Mouse (Mus musculus): ENCODE results near the gene Srms. TPM values are rescaled to one million over a fixed set of nuclear protein-coding genes. Genes with fewer than 3 reads are reported as not detected.

Gene Srms
- polyA plus RNA-seq, 1 experiment from 2014 or later = 0.11 TPM

GRCm38 (mm10) chr2:181238091-181238610 lies 25.2 kb upstream of the Srms start:
- no peak overlapping the region for H3K4me2 ChIP-seq
- WGBS = 75% methylated on average over 10 of the region's 10 CpGs

GRCm38 (mm10) chr2:181237251-181238014 lies 24.4 kb upstream of the Srms start:
- Histone ChIP-seq H3K27ac (replicated peaks) (no peak overlapping the region), H3K36me3 (peaks cover 31% of the 10 kb centered on the region), H3K27me3 (replicated peaks) (no peaks in the 10 kb centered on the region), H3K4me3 (no peak overlapping the region), H3K4me2 (no peak overlapping the region), H3K9me3 (no peaks in the 10 kb centered on the region), H3K4me1 (peaks cover 15% of the 10 kb centered on the region), H3K9ac (no peak overlapping the region)
- ATAC-seq (ENCODE audit: extremely low read depth, insufficient number of reproducible peaks, low FRiP score, low TSS enrichment) = no peak
- WGBS = 84% methylated on average over 17 of the region's 17 CpGs

More at GRCm38 (mm10) chr2:181238091-181238610, 25.2 kb upstream of the Srms start:
- H3K4me3 ChIP-seq = no peak overlapping the region
- H3K9me3 ChIP-seq = no peaks in the 10 kb centered on the region
- peaks cover 31% of the 10 kb centered on the region for H3K36me3 ChIP-seq
- peaks cover 16% of the 10 kb centered on the region for H3K4me1 ChIP-seq
- ATAC-seq (ENCODE audit: extremely low read depth, insufficient number of reproducible peaks, low FRiP score, low TSS enrichment) = no peak
- no peak overlapping the region for H3K27ac ChIP-seq (replicated peaks)
- no peak overlapping the region for H3K9ac ChIP-seq
- H3K27me3 ChIP-seq (replicated peaks) = no peaks in the 10 kb centered on the region

GRCm38 (mm10) chr2:181235681-181236566 lies 22.9 kb upstream of the Srms start:
- no peak overlapping the region for H3K27ac ChIP-seq (replicated peaks)
- peaks cover under 1% of the 10 kb centered on the region; the same call in 1 of the 2 replicates for H3K4me1 ChIP-seq
- peaks cover 40% of the 10 kb centered on the region for H3K36me3 ChIP-seq
- H3K4me3 ChIP-seq = no peak overlapping the region
- no peak for ATAC-seq (ENCODE audit: extremely low read depth, insufficient number of reproducible peaks, low FRiP score, low TSS enrichment)
- no peak overlapping the region for H3K4me2 ChIP-seq
- H3K9ac ChIP-seq = no peak overlapping the region
- WGBS = 76% methylated on average over 23 of the region's 23 CpGs
- H3K27me3 ChIP-seq (replicated peaks) = no peaks in the 10 kb centered on the region
- H3K9me3 ChIP-seq = no peaks in the 10 kb centered on the region

GRCm38 (mm10) chr2:181234680-181235079 lies 21.7 kb upstream of the Srms start:
- H3K36me3 ChIP-seq = peaks cover 51% of the 10 kb centered on the region
- WGBS = 80% methylated on average over 11 of the region's 11 CpGs
- H3K4me1 ChIP-seq = no peaks in the 10 kb centered on the region
- no peak overlapping the region for H3K27ac ChIP-seq (replicated peaks)
- ATAC-seq (ENCODE audit: extremely low read depth, insufficient number of reproducible peaks, low FRiP score, low TSS enrichment) = no peak
- no peak overlapping the region for H3K4me2 ChIP-seq
- H3K9ac ChIP-seq = no peak overlapping the region
- no peak overlapping the region for H3K4me3 ChIP-seq
- H3K27me3 ChIP-seq (replicated peaks) = no peaks in the 10 kb centered on the region
- H3K9me3 ChIP-seq = no peaks in the 10 kb centered on the region

- H3K4me3 ChIP-seq = no peak overlapping the region
- H3K4me2 ChIP-seq = no peak overlapping the region
- H3K36me3 ChIP-seq = peaks cover 57% of the 10 kb centered on the region
- H3K27me3 ChIP-seq (replicated peaks) = no peaks in the 10 kb centered on the region
- no peaks in the 10 kb centered on the region for H3K9me3 ChIP-seq
- no peak overlapping the region for H3K9ac ChIP-seq
- no peak overlapping the region for H3K27ac ChIP-seq (replicated peaks)
- 83% methylated on average over 15 of the region's 15 CpGs for WGBS
- ATAC-seq (ENCODE audit: extremely low read depth, insufficient number of reproducible peaks, low FRiP score, low TSS enrichment) = no peak
- no peaks in the 10 kb centered on the region for H3K4me1 ChIP-seq
Measured at GRCm38 (mm10) chr2:181233443-181233842, 20.5 kb upstream of the Srms start.

- H3K9me3 ChIP-seq = no peaks in the 10 kb centered on the region
- peaks cover 45% of the 10 kb centered on the region for H3K36me3 ChIP-seq
- H3K27ac ChIP-seq (replicated peaks) = no peak overlapping the region
- H3K27me3 ChIP-seq (replicated peaks) = no peaks in the 10 kb centered on the region
- H3K4me3 ChIP-seq = no peak overlapping the region
- 67% methylated on average over 20 of the region's 20 CpGs for WGBS
- no peaks in the 10 kb centered on the region for H3K4me1 ChIP-seq
- H3K4me2 ChIP-seq = no peak overlapping the region
- no peak overlapping the region for H3K9ac ChIP-seq
- ATAC-seq (ENCODE audit: extremely low read depth, insufficient number of reproducible peaks, low FRiP score, low TSS enrichment) = no peak
Measured at GRCm38 (mm10) chr2:181231171-181231570, 18.2 kb upstream of the Srms start.

GRCm38 (mm10) chr2:181228335-181228734 lies 15.3 kb upstream of the Srms start:
- no peak overlapping the region for H3K9ac ChIP-seq
- peaks cover 35% of the 10 kb centered on the region for H3K36me3 ChIP-seq
- WGBS = 59% methylated on average over 1 of the region's 1 CpGs
- H3K4me1 ChIP-seq = no peaks in the 10 kb centered on the region
- no peak for ATAC-seq (ENCODE audit: extremely low read depth, insufficient number of reproducible peaks, low FRiP score, low TSS enrichment)
- H3K9me3 ChIP-seq = no peaks in the 10 kb centered on the region
- H3K4me2 ChIP-seq = no peak overlapping the region
- H3K27me3 ChIP-seq (replicated peaks) = no peaks in the 10 kb centered on the region
- no peak overlapping the region for H3K27ac ChIP-seq (replicated peaks)
- H3K4me3 ChIP-seq = no peak overlapping the region

- H3K27ac ChIP-seq (replicated peaks) = no peak overlapping the region
- H3K9me3 ChIP-seq = no peaks in the 10 kb centered on the region
- 70% methylated on average over 3 of the region's 3 CpGs for WGBS
- ATAC-seq (ENCODE audit: extremely low read depth, insufficient number of reproducible peaks, low FRiP score, low TSS enrichment) = no peak
- H3K4me2 ChIP-seq = no peak overlapping the region
- no peak overlapping the region for H3K4me3 ChIP-seq
- H3K36me3 ChIP-seq = peaks cover 31% of the 10 kb centered on the region
- peaks cover under 1% of the 10 kb centered on the region; the same call in 1 of the 2 replicates for H3K27me3 ChIP-seq (replicated peaks)
- no peaks in the 10 kb centered on the region for H3K4me1 ChIP-seq
- no peak overlapping the region for H3K9ac ChIP-seq
Measured at GRCm38 (mm10) chr2:181227122-181227521, 14.1 kb upstream of the Srms start.

- Histone ChIP-seq H3K27ac (replicated peaks) (no peak overlapping the region), H3K9ac (no peak overlapping the region), H3K4me2 (no peak overlapping the region), H3K4me3 (no peak overlapping the region), H3K9me3 (no peaks in the 10 kb centered on the region), H3K36me3 (peaks cover 16% of the 10 kb centered on the region), H3K27me3 (replicated peaks) (peaks cover 20% of the 10 kb centered on the region), H3K4me1 (peaks cover 6% of the 10 kb centered on the region)
- 75% methylated on average over 2 of the region's 2 CpGs for WGBS
- ATAC-seq (ENCODE audit: extremely low read depth, insufficient number of reproducible peaks, low FRiP score, low TSS enrichment) = no peak
Measured at GRCm38 (mm10) chr2:181224994-181225393, 12.0 kb upstream of the Srms start.

- Histone ChIP-seq H3K27me3 (replicated peaks) (peaks cover 39% of the 10 kb centered on the region), H3K27ac (replicated peaks) (no peak overlapping the region), H3K4me2 (peak overlapping the region; percentile 75), H3K36me3 (no peaks in the 10 kb centered on the region), H3K9ac (peak overlapping the region; percentile 67), H3K4me3 (peak overlapping the region; percentile 45), H3K9me3 (no peaks in the 10 kb centered on the region), H3K4me1 (peaks cover 17% of the 10 kb centered on the region)
- no peak for ATAC-seq (ENCODE audit: extremely low read depth, insufficient number of reproducible peaks, low FRiP score, low TSS enrichment)
- WGBS = 53% methylated on average over 2 of the region's 2 CpGs
Measured at GRCm38 (mm10) chr2:181220361-181220760, 7.4 kb upstream of the Srms start.

- peak within 1 kb of the TSS; percentile 45 for H3K4me3 ChIP-seq
- ATAC-seq (ENCODE audit: extremely low read depth, insufficient number of reproducible peaks, low FRiP score, low TSS enrichment) = peak; percentile 54
- peaks cover 46% of the 10 kb centered on the region for H3K27me3 ChIP-seq (replicated peaks)
- H3K9ac ChIP-seq = peak within 1 kb of the TSS; percentile 67
- peaks cover 23% of the 10 kb centered on the region for H3K4me1 ChIP-seq
- 4% methylated on average over 25 of the region's 25 CpGs for WGBS
- no peaks in the 10 kb centered on the region for H3K36me3 ChIP-seq
- peak within 1 kb of the TSS; percentile 75 for H3K4me2 ChIP-seq
- H3K9me3 ChIP-seq = no peaks in the 10 kb centered on the region
- H3K27ac ChIP-seq (replicated peaks) = peak within 1 kb of the TSS; percentile 54
Measured at GRCm38 (mm10) chr2:181219538-181220216, 6.7 kb upstream of the Srms start, which contains the start of gene Fndc11. TSS of gene Fndc11 (plus strand) at chr2:181220013.

Data from heart, embryonic 13.5 days (tissue).